In the genomic region with DNA sequence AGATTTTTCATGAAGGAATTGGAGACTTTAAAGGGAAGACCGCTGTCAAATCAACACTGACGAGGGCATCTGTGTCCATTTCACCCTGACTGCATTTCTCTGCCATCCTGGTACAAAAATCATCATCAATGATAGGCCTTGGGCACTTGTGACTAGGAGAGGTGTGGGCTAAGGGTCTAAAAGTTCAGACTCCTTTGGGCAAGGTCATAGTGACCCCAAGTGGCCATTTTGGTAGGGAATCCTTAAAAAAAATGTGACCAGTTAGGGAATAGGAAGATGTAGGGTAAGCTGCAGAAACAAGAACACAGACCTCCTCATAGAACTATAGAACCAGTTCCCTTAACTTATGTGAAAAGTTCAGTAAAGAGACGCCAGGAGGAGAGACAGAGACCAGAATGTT, we compare ENCODE assay signal across 11 mouse cellular contexts.
DNase-seq lines count a peak whose midpoint lies in the region; ATAC-seq and TF ChIP-seq lines count a peak whose summit lies in the region.
"Had no signal": no experiment of that assay in that cellular context is flagged by ENCODE, and none has a peak within 500 bp of the region (broad histone marks: within the 10 kb centered on the region; RNA-seq: fewer than 3 reads in every experiment).

No protein-coding gene starts in this region.

- H3K36me3 ChIP-seq in forebrain, postnatal 0 days (ENCODE audit: insufficient read depth) = no peaks in the 10 kb centered on the region
- H3K36me3 ChIP-seq in forebrain, embryonic 13.5 days (ENCODE audit: poor library complexity, severe bottlenecking) = no peaks in the 10 kb centered on the region
- H3K36me3 ChIP-seq in lung, embryonic 14.5 days (ENCODE audit: insufficient read depth) = no peaks in the 10 kb centered on the region
- H3K36me3 ChIP-seq: limb, embryonic 15.5 days had no signal

- peak; percentile 55 for TF ChIP-seq CTCF in forebrain, postnatal 0 days (IDR thresholded peaks at IDR 0.05; ENCODE audit: low read depth)
- TF ChIP-seq CTCF in lung, embryonic 14.5 days (IDR thresholded peaks at IDR 0.05; ENCODE audit: low read depth) = peak; percentile 46; the same call in 1 of the 2 replicates

- H3K27ac ChIP-seq in forebrain, postnatal 0 days (ENCODE audit: low read depth, low read length) = no peak overlapping the region
- H3K27ac ChIP-seq in forebrain, embryonic 13.5 days = no peak overlapping the region
- no peak overlapping the region for H3K27ac ChIP-seq in lung, embryonic 14.5 days (ENCODE audit: low read depth)
- H3K27ac ChIP-seq: limb, embryonic 15.5 days had no signal

- ATAC-seq in forebrain, postnatal 0 days = no peak
- ATAC-seq in forebrain, embryonic 13.5 days = no peak
- ATAC-seq in lung, embryonic 14.5 days (ENCODE audit: insufficient read depth) = no peak
- no peak for ATAC-seq in monocyte, adult 5-6 weeks (replicated peaks; ENCODE audit: insufficient number of reproducible peaks, low FRiP score, low TSS enrichment, poor library complexity, severe bottlenecking)
- ATAC-seq: activated CD4-positive, CD25-positive, alpha-beta regulatory T cell, adult 4 months; forebrain, embryonic 16.5 days had no signal

- H3K9me3 ChIP-seq in forebrain, postnatal 0 days (ENCODE audit: low read length) = no peaks in the 10 kb centered on the region
- H3K9me3 ChIP-seq in forebrain, embryonic 13.5 days (replicated peaks) = no peaks in the 10 kb centered on the region
- H3K9me3 ChIP-seq in lung, embryonic 14.5 days (ENCODE audit: low read depth, low read length) = no peaks in the 10 kb centered on the region
- H3K9me3 ChIP-seq: limb, embryonic 15.5 days had no signal

- H3K27me3 ChIP-seq in forebrain, postnatal 0 days (ENCODE audit: insufficient read depth, low read length) = no peaks in the 10 kb centered on the region
- no peaks in the 10 kb centered on the region for H3K27me3 ChIP-seq in forebrain, embryonic 13.5 days
- no peaks in the 10 kb centered on the region for H3K27me3 ChIP-seq in lung, embryonic 14.5 days (ENCODE audit: insufficient read depth, low read length)
- H3K27me3 ChIP-seq: limb, embryonic 15.5 days had no signal

- H3K4me2 ChIP-seq in forebrain, postnatal 0 days (ENCODE audit: low read depth) = no peak overlapping the region
- H3K4me2 ChIP-seq in forebrain, embryonic 13.5 days = no peak overlapping the region
- H3K4me2 ChIP-seq in lung, embryonic 14.5 days = no peak overlapping the region
- H3K4me2 ChIP-seq: limb, embryonic 15.5 days had no signal

- H3K4me3 ChIP-seq in forebrain, postnatal 0 days (ENCODE audit: low read depth, low read length) = no peak overlapping the region
- no peak overlapping the region for H3K4me3 ChIP-seq in forebrain, embryonic 13.5 days
- no peak overlapping the region for H3K4me3 ChIP-seq in lung, embryonic 14.5 days (ENCODE audit: low read depth, low read length)
- H3K4me3 ChIP-seq: limb, embryonic 15.5 days had no signal

- no peaks in the 10 kb centered on the region for H3K4me1 ChIP-seq in forebrain, postnatal 0 days (ENCODE audit: insufficient read depth)
- no peaks in the 10 kb centered on the region for H3K4me1 ChIP-seq in forebrain, embryonic 13.5 days
- H3K4me1 ChIP-seq in lung, embryonic 14.5 days (ENCODE audit: insufficient read depth) = no peaks in the 10 kb centered on the region
- H3K4me1 ChIP-seq: limb, embryonic 15.5 days had no signal

- H3K9ac ChIP-seq in forebrain, postnatal 0 days = no peak overlapping the region
- no peak overlapping the region for H3K9ac ChIP-seq in forebrain, embryonic 13.5 days
- no peak overlapping the region for H3K9ac ChIP-seq in lung, embryonic 14.5 days
- H3K9ac ChIP-seq: limb, embryonic 15.5 days had no signal

- DNase-seq in forebrain, postnatal 0 days = peak; percentile 44
- DNase-seq in lung, embryonic 14.5 days = peak; percentile 21
- DNase-seq in lung, postnatal 10 days = no peak
- DNase-seq in cerebellum, postnatal 14 days = peak; percentile 57 to 66
- peak; percentile 68 for DNase-seq in retina, embryonic 14.5 days (ENCODE audit: low spot score)
- no peak for DNase-seq in layer of hippocampus, adult 18-20 months (ENCODE audit: low spot score in 2 of 2)

- 53% methylated on average over 3 of the region's 3 CpGs for WGBS in forebrain, postnatal 0 days
- WGBS in forebrain, embryonic 13.5 days = 48% methylated on average over 3 of the region's 3 CpGs
- WGBS in lung, embryonic 14.5 days = 51% methylated on average over 3 of the region's 3 CpGs

Comparison
In these comparisons a context has a peak if more than half of its experiments do, and no peak if none do; other contexts are left out.
1. DNase-seq: peak in forebrain, postnatal 0 days (single experiment), lung, embryonic 14.5 days (single experiment), cerebellum, postnatal 14 days (2 of 2) and retina, embryonic 14.5 days (single experiment); none in lung, postnatal 10 days (single experiment) and layer of hippocampus, adult 18-20 months (0 of 2).